Mouse (Mus musculus) natural killer cell, adult 2 months (primary cell): Measurements from ENCODE around the gene Vmn1r188.
"Not testable (repeated sequence)": the region's sequence is repeated elsewhere in the genome, so short reads cannot be mapped to it uniquely, and the experiment has no call there.

Experiments used
- DNase-seq, 2 experiments: peaks; one replicate each; pipeline ENCODE4 v3.0.0; 2022; ENCODE audit warnings: low spot score in 2 of 2

Vmn1r188 gene

DNA sequence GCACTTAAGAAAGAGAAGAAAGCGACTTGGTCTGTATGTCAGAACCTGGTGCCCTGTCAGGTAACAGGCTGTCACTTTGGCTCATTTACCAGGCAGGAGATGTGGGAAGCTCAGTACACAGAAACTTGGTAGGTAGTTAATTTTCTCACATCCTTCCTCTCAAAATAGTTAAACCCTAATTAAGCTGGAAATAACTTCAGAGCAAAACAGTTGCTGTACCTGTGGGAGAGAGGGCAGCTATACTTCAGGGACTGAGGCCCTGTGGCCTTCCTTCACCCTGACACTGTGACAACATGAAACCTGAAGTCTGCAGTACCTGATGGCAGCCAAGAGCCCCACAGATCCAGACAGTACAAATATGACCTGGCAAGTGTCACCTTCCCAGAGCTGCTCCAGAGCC is at the start of gene Vmn1r188:
Gene Vmn1r188, plus strand, starts transcription at position 301 of the 400 bp plus-strand sequence.
- not testable (repeated sequence) for DNase-seq

DNA sequence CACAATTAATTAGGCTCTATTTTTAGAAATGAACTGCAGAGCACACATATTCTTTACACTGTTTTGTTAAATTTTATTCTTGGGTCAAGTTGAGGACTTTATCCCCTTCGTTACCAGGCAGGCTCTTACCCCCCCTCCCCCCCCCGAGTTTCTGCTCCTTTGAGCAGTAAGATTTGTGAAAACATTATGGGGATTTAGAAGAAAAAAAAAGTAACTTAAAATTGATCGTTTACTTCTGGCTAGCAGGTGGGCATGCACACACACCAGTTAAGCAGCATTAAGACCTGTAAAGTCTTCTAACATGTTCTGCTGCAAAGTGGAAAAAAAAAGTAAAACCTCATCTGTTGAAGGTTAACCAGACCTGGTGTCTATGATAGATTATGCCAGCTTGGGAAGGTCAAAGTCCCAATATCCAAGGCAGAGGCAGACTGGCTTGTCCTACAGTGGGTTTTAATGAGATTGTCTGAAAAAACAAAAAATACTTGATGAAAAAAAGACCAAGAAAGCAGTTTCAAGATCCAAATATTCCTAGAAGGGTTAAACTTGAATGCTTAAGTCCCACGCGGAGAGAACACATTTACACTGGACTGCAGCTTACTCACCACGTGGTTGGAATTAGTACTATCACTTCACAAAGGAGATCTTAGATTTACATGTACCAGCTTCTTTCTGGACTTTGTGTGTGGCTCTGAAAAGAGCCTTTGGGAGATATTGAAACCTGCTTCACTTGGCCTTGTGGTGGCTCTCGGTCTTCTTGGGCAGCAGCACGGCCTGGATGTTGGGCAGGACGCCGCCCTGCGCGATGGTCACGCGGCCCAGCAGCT is 49.6 kb upstream of the Vmn1r188 start:
- no peak for DNase-seq

DNA sequence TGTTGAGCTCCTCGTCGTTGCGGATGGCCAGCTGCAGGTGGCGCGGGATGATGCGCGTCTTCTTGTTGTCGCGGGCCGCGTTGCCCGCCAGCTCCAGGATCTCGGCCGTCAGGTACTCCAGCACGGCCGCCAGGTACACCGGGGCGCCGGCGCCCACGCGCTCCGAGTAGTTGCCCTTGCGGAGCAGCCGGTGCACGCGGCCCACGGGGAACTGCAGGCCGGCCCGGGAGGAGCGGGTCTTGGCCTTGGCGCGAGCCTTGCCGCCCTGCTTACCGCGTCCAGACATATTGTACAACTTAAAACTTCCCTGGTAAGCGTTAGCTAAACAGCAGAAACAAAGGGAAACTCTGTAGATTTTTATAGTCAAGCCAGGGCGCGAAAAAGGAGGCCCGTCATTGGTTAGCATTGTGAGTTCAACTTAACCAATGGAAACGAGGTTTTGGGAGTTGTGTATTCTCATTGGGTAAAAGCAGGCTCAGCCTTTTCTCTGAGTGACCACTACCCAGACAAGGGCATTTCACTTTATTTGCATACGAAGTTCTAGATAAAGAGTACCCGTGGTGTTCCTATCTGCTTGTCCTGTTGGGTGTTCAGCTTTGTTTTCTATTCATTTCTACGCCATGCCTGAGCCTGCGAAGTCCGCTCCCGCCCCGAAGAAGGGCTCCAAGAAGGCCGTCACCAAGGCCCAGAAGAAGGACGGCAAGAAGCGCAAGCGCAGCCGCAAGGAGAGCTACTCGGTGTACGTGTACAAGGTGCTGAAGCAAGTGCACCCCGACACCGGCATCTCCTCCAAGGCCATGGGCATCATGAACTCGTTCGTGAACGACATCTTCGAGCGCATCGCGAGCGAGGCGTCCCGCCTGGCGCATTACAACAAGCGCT is 48.7 kb upstream of the Vmn1r188 start, which contains the start of the genes Hist1h2ah and Hist1h2bk:
Gene Hist1h2ah, minus strand, starts transcription at position 302 of the 882 bp plus-strand sequence.
Gene Hist1h2bk, plus strand, starts transcription at position 604 of the 882 bp plus-strand sequence.
- DNase-seq, result peak; percentile 82 to 83

DNA sequence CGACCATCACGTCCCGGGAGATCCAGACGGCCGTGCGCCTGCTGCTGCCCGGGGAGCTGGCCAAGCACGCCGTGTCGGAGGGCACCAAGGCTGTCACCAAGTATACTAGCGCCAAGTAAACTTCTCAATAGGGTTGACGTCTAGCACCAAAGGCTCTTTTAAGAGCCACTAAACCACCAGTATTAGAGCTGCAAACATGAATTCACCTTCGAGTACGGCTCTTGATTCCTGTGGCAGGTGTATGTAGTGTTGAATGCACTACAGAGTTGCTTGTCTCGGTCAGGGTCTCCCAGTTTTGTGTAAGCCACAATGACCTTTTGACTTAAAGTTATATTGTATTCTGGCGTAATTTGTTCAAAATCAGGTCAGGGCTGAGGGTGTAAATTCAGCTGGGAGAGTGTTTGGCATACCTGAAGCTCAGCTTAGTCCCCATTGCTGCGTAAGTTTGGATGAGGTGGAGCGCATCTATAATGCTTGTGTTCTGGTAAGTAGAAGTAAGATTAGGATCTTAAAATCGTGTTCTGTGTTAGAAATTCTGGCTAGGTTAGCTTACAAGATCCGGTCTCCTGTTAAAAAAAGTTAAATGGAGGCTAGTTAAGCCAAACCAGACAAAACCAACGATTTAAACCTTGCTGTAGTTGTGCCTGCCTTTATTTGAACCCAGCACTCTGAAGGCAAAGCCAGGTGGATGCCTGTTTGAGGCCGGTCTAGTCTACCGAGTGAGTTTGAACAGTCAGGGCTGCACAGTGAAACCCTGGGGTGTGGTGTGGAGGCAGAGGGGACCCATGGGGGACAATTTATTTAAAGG is 47.9 kb upstream of the Vmn1r188 start:
- DNase-seq, result no peak

- DNase-seq, result no peak
Observed at GRCm38 (mm10) chr13:22036986-22037385, 47.3 kb upstream of the Vmn1r188 start.

DNA sequence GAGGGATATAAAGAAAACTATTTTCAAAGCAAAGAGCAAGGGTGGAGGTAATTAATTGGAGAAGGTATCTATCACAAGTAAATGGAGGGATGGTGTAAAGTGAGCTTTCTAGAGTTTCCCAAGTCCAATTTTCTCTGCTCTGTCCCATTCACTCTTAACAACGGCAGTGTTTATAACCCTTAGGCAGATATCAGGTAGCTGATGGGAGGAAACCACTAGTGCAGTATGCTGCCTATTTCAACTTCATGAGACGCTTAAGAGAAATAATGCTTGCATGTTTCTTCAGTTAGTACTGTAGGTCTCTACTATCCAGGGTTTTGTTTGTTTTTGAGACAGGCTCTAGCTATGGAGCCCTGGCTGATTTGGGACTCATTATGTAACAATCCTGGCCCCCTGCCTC is 46.8 kb upstream of the Vmn1r188 start:
- no peak for DNase-seq

- no peak for DNase-seq
Observed at GRCm38 (mm10) chr13:22039364-22039763, 44.9 kb upstream of the Vmn1r188 start.

GRCm38 (mm10) chr13:22039951-22040463 is 44.2 kb upstream of the Vmn1r188 start:
- DNase-seq, result no peak

DNA sequence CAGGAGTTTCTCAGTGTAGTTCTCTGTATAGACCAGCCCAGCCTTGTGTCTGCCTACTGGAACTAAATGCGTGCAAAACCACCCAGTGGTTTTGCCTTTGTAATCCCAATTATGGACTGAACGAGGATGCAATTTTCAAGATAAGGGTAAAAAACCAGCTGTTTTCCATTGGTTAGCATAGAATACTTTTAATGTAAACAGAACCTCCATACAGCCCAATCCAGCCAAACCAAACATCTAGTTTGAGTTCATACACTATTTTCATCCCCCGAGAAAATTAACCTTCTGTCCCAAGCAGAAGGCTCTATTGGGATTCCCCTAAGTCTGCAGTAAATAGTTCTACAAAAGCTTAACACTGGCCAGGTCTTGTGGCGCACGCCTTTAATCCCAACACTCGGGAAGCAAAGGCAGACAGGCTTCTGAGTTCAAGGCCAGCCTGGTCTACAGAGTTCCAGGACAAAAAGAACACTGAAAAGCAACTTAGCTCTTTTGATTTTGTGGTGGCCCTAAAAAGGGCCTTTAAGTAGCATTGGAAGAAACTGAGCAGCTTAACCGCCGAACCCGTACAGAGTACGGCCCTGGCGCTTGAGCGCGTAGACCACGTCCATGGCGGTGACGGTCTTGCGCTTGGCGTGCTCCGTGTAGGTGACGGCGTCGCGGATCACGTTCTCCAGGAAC is 43.6 kb upstream of the Vmn1r188 start:
- DNase-seq, result no peak

GRCm38 (mm10) chr13:22041142-22041536 is 43.1 kb upstream of the Vmn1r188 start, which contains the start of gene Hist1h4i:
Gene Hist1h4i (minus strand): TSS chr13:22041362.
- DNase-seq, result peak; percentile 91 to 95

GRCm38 (mm10) chr13:22041651-22042567 is 42.3 kb upstream of the Vmn1r188 start:
- no peak for DNase-seq

DNA sequence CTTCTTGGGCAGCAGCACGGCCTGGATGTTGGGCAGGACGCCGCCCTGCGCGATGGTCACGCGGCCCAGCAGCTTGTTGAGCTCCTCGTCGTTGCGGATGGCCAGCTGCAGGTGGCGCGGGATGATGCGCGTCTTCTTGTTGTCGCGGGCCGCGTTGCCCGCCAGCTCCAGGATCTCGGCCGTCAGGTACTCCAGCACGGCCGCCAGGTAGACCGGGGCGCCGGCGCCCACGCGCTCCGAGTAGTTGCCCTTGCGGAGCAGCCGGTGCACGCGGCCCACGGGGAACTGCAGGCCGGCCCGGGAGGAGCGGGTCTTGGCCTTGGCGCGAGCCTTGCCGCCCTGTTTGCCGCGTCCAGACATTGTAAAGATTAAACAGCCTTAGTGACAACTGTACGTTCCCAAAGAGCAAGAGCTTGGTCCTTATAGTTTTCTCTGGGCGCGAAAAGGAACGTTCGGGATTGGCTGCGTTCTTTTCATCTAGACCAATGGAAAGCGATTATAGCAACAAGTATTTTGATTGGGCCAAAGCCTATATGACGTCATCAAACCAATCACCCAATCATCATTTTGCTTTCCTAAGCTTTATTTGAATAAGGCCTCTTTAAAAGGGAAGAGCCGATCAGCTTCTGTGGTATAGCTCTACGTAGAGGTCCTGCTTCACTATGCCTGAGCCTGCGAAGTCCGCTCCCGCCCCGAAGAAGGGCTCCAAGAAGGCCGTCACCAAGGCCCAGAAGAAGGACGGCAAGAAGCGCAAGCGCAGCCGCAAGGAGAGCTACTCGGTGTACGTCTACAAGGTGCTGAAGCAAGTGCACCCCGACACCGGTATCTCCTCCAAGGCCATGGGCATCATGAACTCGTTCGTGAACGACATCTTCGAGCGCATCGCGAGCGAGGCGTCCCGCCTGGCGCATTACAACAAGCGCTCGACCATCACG is 41.4 kb upstream of the Vmn1r188 start, which contains the start of the genes Hist1h2ag and Hist1h2bj:
Gene Hist1h2ag, minus strand, starts transcription at position 377 of the 935 bp plus-strand sequence.
Gene Hist1h2bj, plus strand, starts transcription at position 647 of the 935 bp plus-strand sequence.
- DNase-seq, result peak; percentile 88 to 89

- no peak for DNase-seq
Observed at GRCm38 (mm10) chr13:22043503-22044431, 40.5 kb upstream of the Vmn1r188 start.

DNA sequence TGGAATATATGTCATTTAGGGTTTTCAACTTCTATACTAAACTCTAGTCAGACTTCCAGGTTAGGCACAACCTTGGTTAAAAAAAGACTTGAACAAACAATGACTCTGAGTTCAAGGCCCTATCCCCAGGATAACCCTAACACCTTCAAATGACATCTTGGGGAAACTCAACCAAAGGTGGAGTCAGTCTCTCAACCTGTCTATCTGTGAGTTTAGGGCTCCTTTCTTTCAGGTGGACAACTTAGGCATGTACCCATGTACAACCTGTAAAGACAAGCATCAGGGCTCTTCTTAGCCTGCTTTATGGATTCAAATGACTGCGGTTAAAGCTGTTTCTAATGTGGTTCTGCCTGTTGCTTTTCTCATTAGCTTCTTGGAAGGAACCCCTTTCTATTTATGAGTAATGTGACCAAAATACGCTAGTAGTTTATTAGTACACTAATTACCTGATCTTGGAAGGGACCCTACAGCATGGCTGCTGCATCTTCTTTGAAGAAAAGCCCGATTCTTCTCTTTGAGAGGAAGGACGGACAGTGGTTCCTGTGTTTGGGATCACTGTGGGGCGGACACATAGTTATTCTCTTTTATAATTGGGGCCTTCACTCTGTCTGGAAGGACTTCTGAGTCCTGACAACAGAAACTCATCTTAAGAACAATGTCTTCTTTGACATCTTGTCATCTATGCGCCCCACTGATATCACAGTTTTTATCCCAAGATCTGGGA is 39.6 kb upstream of the Vmn1r188 start:
- no peak for DNase-seq

- no peak for DNase-seq
Observed at GRCm38 (mm10) chr13:22045311-22045710, 38.9 kb upstream of the Vmn1r188 start.

DNA sequence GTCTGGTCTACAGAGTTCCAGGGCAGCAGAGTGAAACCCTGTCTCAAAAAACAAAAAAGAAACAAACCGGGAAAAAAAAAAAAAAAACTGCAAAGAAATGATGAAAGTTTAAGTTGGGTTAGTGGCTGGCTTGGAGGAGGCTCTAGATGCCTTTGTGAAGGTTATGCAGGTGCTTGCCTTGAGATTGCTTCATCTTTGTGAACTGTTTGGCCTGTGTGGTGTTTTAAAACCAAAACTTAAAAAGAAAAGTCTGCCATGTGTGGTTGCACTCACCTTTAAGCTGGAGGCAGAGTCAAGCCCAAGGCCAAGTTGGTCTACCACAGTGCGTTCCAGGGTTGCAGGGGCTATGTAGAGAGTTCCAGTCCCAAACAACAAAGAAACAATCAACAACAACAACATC is 35.2 kb upstream of the Vmn1r188 start:
- no peak for DNase-seq
